Mouse (Mus musculus): ENCODE measurements around the gene Cdkn2a.

- no peak for TF ChIP-seq CTCF (IDR thresholded peaks at IDR 0.05; ENCODE audit: extremely low read depth, insufficient read depth, low read length)
- no peak for TF ChIP-seq POLR2A (IDR thresholded peaks at IDR 0.05; ENCODE audit: extremely low read depth, insufficient read depth, low read length)
Measured at GRCm38 (mm10) chr4:89302129-89302528, 7.7 kb upstream of the Cdkn2a start.
